In genomic region chr19:30043691-30044090, GRCm38 (mm10) we compare ENCODE assay signal across 25 mouse cellular contexts. TPM values are rescaled to one million over a fixed set of nuclear protein-coding genes. Genes with fewer than 3 reads are reported as not detected.
DNase-seq lines count a peak whose midpoint lies in the region.
"Had no signal": no experiment of that assay in that cellular context is flagged by ENCODE, and none has a peak within 500 bp of the region (broad histone marks: within the 10 kb centered on the region; RNA-seq: fewer than 3 reads in every experiment).

No protein-coding gene starts in this region.

- H3K9me3 ChIP-seq in limb, embryonic 10.5 days (replicated peaks): no peaks in the 10 kb centered on the region
- H3K9me3 ChIP-seq: embryonic facial prominence, embryonic 15.5 days; hindbrain, embryonic 12.5 days had no signal

- peak; percentile 70 for DNase-seq in CD4-positive, CD25-positive, alpha-beta regulatory T cell, adult 2 months (ENCODE audit: low read depth, low spot score)
- DNase-seq in T-cell, adult 2 months (ENCODE audit: low spot score): peak; percentile 8
- peak; percentile 49 for DNase-seq in naive thymus-derived CD4-positive, alpha-beta T cell, adult 2 months (ENCODE audit: low read depth)
- no peak for DNase-seq in limb, embryonic 10.5 days (ENCODE audit: low spot score)
- DNase-seq in right cerebral cortex, postnatal 14 days: no peak
- no peak for DNase-seq in embryo, embryonic 10 days (ENCODE audit: low spot score)
- DNase-seq: adrenal gland, postnatal 14 days; cerebellum, adult 2 months; cerebellum, postnatal 10 days; embryo, embryonic 11 days; gastrocnemius, adult 2 months; gastrocnemius, postnatal 36 days; heart, adult 11 months; heart, postnatal 10 days; heart, postnatal 4 days had no signal

- peaks cover 85% of the 10 kb centered on the region for H3K36me3 ChIP-seq in limb, embryonic 10.5 days

- WGBS in limb, embryonic 10.5 days: 95% methylated on average over 2 of the region's 2 CpGs

- no peak overlapping the region for H3K4me3 ChIP-seq in limb, embryonic 10.5 days
- H3K4me3 ChIP-seq: embryonic facial prominence, embryonic 15.5 days; erythroblast, embryonic 14.5 days; forebrain, embryonic 10.5 days; gastrocnemius, adult 2 months; hindbrain, embryonic 12.5 days had no signal

- no peaks in the 10 kb centered on the region for H3K4me1 ChIP-seq in limb, embryonic 10.5 days
- H3K4me1 ChIP-seq: embryonic facial prominence, embryonic 15.5 days; forebrain, embryonic 10.5 days; hindbrain, embryonic 12.5 days had no signal

- H3K27me3 ChIP-seq in limb, embryonic 10.5 days (ENCODE audit: low read depth, poor library complexity, severe bottlenecking): no peaks in the 10 kb centered on the region
- H3K27me3 ChIP-seq: embryonic facial prominence, embryonic 15.5 days; hindbrain, embryonic 12.5 days had no signal

- no peak overlapping the region for H3K27ac ChIP-seq in limb, embryonic 10.5 days
- H3K27ac ChIP-seq: embryonic facial prominence, embryonic 15.5 days; forebrain, embryonic 10.5 days; gastrocnemius, adult 2 months; hindbrain, embryonic 12.5 days; hindbrain, postnatal 0 days had no signal

RNA-seq across cellular contexts. Expression of gene Uhrf2, which starts 13.4 kb away (rescaled TPM):
- 74.2 and 85.1 TPM in 2 replicates for polyA plus RNA-seq in limb, embryonic 10.5 days (2016; fragmentation: Nextera tagmentation; extraction: Ambion mirVana)

RNA-seq across cellular contexts. Expression of gene Trpd52l3, which starts 40.1 kb away (rescaled TPM):
- polyA plus RNA-seq in limb, embryonic 10.5 days (2016; fragmentation: Nextera tagmentation; extraction: Ambion mirVana): not detected in 2 replicates
- polyA plus RNA-seq: cerebellum, adult 2 months; embryonic facial prominence, embryonic 11.5 days; embryonic facial prominence, embryonic 15.5 days; erythroblast, embryonic 14.5 days; forebrain, embryonic 10.5 days; forebrain, embryonic 14.5 days; G1E; heart, embryonic 14.5 days; hindbrain, embryonic 12.5 days; hindbrain, postnatal 0 days; intestine, embryonic 16.5 days had no signal

Comparison
In these comparisons a context has a peak if more than half of its experiments do, and no peak if none do; other contexts are left out.
1. DNase-seq: peak in CD4-positive, CD25-positive, alpha-beta regulatory T cell, adult 2 months (single experiment), T-cell, adult 2 months (single experiment) and naive thymus-derived CD4-positive, alpha-beta T cell, adult 2 months (single experiment); none in limb, embryonic 10.5 days (single experiment), right cerebral cortex, postnatal 14 days (single experiment) and embryo, embryonic 10 days (single experiment).